35 mouse cellular contexts compared by ENCODE assay signal in the genomic region with DNA sequence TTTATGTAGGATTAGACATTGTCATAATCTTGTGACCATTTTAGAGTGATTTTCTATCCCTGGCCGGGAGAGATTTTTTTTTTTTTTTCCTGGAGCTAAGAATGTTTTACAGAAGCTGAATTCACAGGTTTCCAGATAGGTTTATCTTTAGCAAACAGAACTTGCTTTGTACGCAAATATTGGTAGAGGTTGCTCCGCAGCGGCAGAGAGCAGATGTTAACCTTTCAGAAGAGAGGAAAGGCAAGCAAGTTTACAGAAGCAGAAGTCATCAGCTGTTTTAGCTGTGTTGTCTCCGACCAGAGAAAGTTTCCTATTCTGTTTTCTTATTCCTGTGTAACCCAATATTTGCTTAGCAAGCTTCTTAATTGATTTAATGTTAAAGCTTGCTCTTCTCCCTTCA. TPM values are rescaled to one million over a fixed set of nuclear protein-coding genes. Genes with fewer than 3 reads are reported as not detected.
DNase-seq lines count a peak whose midpoint lies in the region; ATAC-seq lines count a peak whose summit lies in the region.
"Had no signal": no experiment of that assay in that cellular context is flagged by ENCODE, and none has a peak within 500 bp of the region (broad histone marks: within the 10 kb centered on the region; RNA-seq: fewer than 3 reads in every experiment).

No protein-coding gene starts in this region.

- H3K4me3 ChIP-seq in lung, embryonic 16.5 days (ENCODE audit: low read length) = no peak overlapping the region
- no peak overlapping the region for H3K4me3 ChIP-seq in liver, embryonic 16.5 days (ENCODE audit: low read depth, low read length)
- no peak overlapping the region for H3K4me3 ChIP-seq in stomach, embryonic 15.5 days (replicated peaks)
- H3K4me3 ChIP-seq: forebrain, embryonic 13.5 days; hindbrain, embryonic 10.5 days; liver, embryonic 13.5 days; lung, embryonic 15.5 days; midbrain, embryonic 12.5 days; myocyte; neural tube, embryonic 12.5 days had no signal

- no peak overlapping the region for H3K4me2 ChIP-seq in lung, embryonic 16.5 days (ENCODE audit: low read depth, low read length)
- peak overlapping the region; percentile 15; the same call in 1 of the 2 replicates for H3K4me2 ChIP-seq in liver, embryonic 16.5 days (ENCODE audit: low read depth, low read length)
- no peak overlapping the region for H3K4me2 ChIP-seq in stomach, embryonic 15.5 days
- H3K4me2 ChIP-seq: forebrain, embryonic 13.5 days; liver, embryonic 13.5 days; lung, embryonic 15.5 days; midbrain, embryonic 12.5 days; neural tube, embryonic 12.5 days had no signal

- H3K27ac ChIP-seq in lung, embryonic 16.5 days (ENCODE audit: low read length) = no peak overlapping the region
- H3K27ac ChIP-seq in liver, embryonic 16.5 days (ENCODE audit: low read length) = no peak overlapping the region
- 0 out of 2 replicates have a peak overlapping the region, but pooled peaks have one; percentile 48 for H3K27ac ChIP-seq in stomach, embryonic 15.5 days
- H3K27ac ChIP-seq: forebrain, embryonic 13.5 days; hindbrain, embryonic 10.5 days; liver, embryonic 13.5 days; lung, embryonic 15.5 days; midbrain, embryonic 12.5 days; neural tube, embryonic 12.5 days had no signal

- WGBS in lung, embryonic 16.5 days = 51% methylated on average over 5 of the region's 5 CpGs
- WGBS in liver, embryonic 16.5 days (ENCODE audit: insufficient replicate concordance) = 31% methylated on average over 5 of the region's 5 CpGs
- 44% methylated on average over 5 of the region's 5 CpGs for WGBS in stomach, embryonic 15.5 days

- no peaks in the 10 kb centered on the region for H3K36me3 ChIP-seq in lung, embryonic 16.5 days (ENCODE audit: control insufficient read depth, insufficient read depth, low read length)
- no peaks in the 10 kb centered on the region for H3K36me3 ChIP-seq in liver, embryonic 16.5 days (ENCODE audit: control insufficient read depth, insufficient read depth)
- no peaks in the 10 kb centered on the region for H3K36me3 ChIP-seq in stomach, embryonic 15.5 days
- H3K36me3 ChIP-seq: hindbrain, embryonic 10.5 days; liver, embryonic 13.5 days; lung, embryonic 15.5 days; midbrain, embryonic 12.5 days; neural tube, embryonic 12.5 days had no signal

- peak; percentile 43; the same call in 1 of the 2 replicates for ATAC-seq in lung, embryonic 16.5 days (ENCODE audit: low read depth)
- peak; percentile 41; the same call in 1 of the 2 replicates for ATAC-seq in liver, embryonic 16.5 days (ENCODE audit: low read depth)
- ATAC-seq in stomach, embryonic 15.5 days (ENCODE audit: insufficient read depth, low FRiP score, low read depth) = peak; percentile 73; the same call in 1 of the 2 replicates
- no peak for ATAC-seq in megakaryocyte progenitor cell, adult 5-6 weeks (replicated peaks; ENCODE audit: poor library complexity)
- ATAC-seq: forebrain, embryonic 13.5 days; hindbrain, embryonic 16.5 days had no signal

- H3K9ac ChIP-seq in lung, embryonic 16.5 days (ENCODE audit: low read length) = no peak overlapping the region
- H3K9ac ChIP-seq in liver, embryonic 16.5 days (ENCODE audit: low read depth, low read length) = no peak overlapping the region
- no peak overlapping the region for H3K9ac ChIP-seq in stomach, embryonic 15.5 days
- H3K9ac ChIP-seq: forebrain, embryonic 13.5 days; liver, embryonic 13.5 days; lung, embryonic 15.5 days; midbrain, embryonic 12.5 days; neural tube, embryonic 12.5 days had no signal

- no peaks in the 10 kb centered on the region for H3K9me3 ChIP-seq in lung, embryonic 16.5 days (ENCODE audit: control insufficient read depth, low read length)
- H3K9me3 ChIP-seq in liver, embryonic 16.5 days (replicated peaks; ENCODE audit: control insufficient read depth, low read length) = no peaks in the 10 kb centered on the region
- H3K9me3 ChIP-seq in stomach, embryonic 15.5 days = no peaks in the 10 kb centered on the region
- H3K9me3 ChIP-seq: forebrain, embryonic 13.5 days; hindbrain, embryonic 10.5 days; liver, embryonic 13.5 days; lung, embryonic 15.5 days; megakaryocyte, embryonic 14.5 days; midbrain, embryonic 12.5 days; neural tube, embryonic 12.5 days had no signal

- DNase-seq in lung, postnatal 36 days = no peak
- DNase-seq in adrenal gland, adult 2 months = no peak
- DNase-seq: adrenal gland, postnatal 36 days; B cell, adult 2 months; cerebellum, adult 8-10 months; cerebellum, postnatal 25 days; gastrocnemius, postnatal 10 days; heart, postnatal 14 days; kidney, adult 9 months; kidney, postnatal 10 days; layer of hippocampus, adult 9-11 months; liver, embryonic 13.5 days; right cerebral cortex, adult 18-20 months; spleen, adult 18-20 months had no signal

- no peaks in the 10 kb centered on the region for H3K27me3 ChIP-seq in lung, embryonic 16.5 days (ENCODE audit: control insufficient read depth, insufficient read depth, low read depth, low read length)
- no peaks in the 10 kb centered on the region for H3K27me3 ChIP-seq in liver, embryonic 16.5 days (ENCODE audit: control insufficient read depth, insufficient read depth, low read depth, low read length)
- H3K27me3 ChIP-seq in stomach, embryonic 15.5 days (replicated peaks) = no peaks in the 10 kb centered on the region
- H3K27me3 ChIP-seq: forebrain, embryonic 13.5 days; liver, embryonic 13.5 days; lung, embryonic 15.5 days; megakaryocyte, embryonic 14.5 days; midbrain, embryonic 12.5 days; neural tube, embryonic 12.5 days had no signal

- 0 out of 2 replicates have a peak, but pooled peaks cover 4% of the 10 kb centered on the region for H3K4me1 ChIP-seq in lung, embryonic 16.5 days (replicated peaks; ENCODE audit: control insufficient read depth, insufficient read depth, low read length)
- no peaks in the 10 kb centered on the region; the same call in 1 of the 2 replicates for H3K4me1 ChIP-seq in liver, embryonic 16.5 days (ENCODE audit: control insufficient read depth, low read depth, low read length)
- H3K4me1 ChIP-seq in stomach, embryonic 15.5 days = no peaks in the 10 kb centered on the region; the same call in 1 of the 2 replicates
- H3K4me1 ChIP-seq: forebrain, embryonic 13.5 days; hindbrain, embryonic 10.5 days; lung, embryonic 15.5 days; midbrain, embryonic 12.5 days; neural tube, embryonic 12.5 days had no signal

RNA-seq across cellular contexts. Expression of gene Taar8b, which starts 5.5 kb away (rescaled TPM):
- polyA plus RNA-seq in lung, embryonic 16.5 days (2015; fragmentation: Nextera tagmentation; extraction: Ambion mirVana) = not detected in 2 replicates
- polyA plus RNA-seq in liver, embryonic 16.5 days (2015; fragmentation: Nextera tagmentation; extraction: Ambion mirVana) = not detected in 2 replicates
- not detected in 2 replicates for polyA plus RNA-seq in stomach, embryonic 15.5 days (2015; fragmentation: Nextera tagmentation; extraction: Ambion mirVana)
- not detected in 2 replicates for total RNA-seq in megakaryocyte progenitor cell, adult 5-6 weeks (2015)
- not detected in 2 replicates for total RNA-seq in megakaryocyte progenitor cell, adult 5-6 weeks (2017)
- not detected for total RNA-seq in adrenal gland, adult 2 months (2021)
- polyA plus RNA-seq in adrenal gland, adult 2 months (2012; rRNA removed) = not detected in 2 replicates
- total RNA-seq: adrenal gland, adult 18-20 months; adrenal gland, postnatal 36 days; gastrocnemius, postnatal 10 days; granulocyte monocyte progenitor cell, adult 5-6 weeks; heart, postnatal 14 days; left cerebral cortex, postnatal 14 days; midbrain, postnatal 0 days had no signal
- polyA plus RNA-seq: embryonic facial prominence, embryonic 11.5 days; forebrain, embryonic 13.5 days; heart, embryonic 14.5 days; hindbrain, embryonic 10.5 days; hindbrain, embryonic 16.5 days; intestine, embryonic 14.5 days; large intestine, adult 2 months; limb, embryonic 11.5 days; liver, embryonic 13.5 days; lung, embryonic 15.5 days; midbrain, embryonic 12.5 days; midbrain, postnatal 0 days; myocyte; neural tube, embryonic 12.5 days had no signal

RNA-seq across cellular contexts. Expression of gene Taar8a, which starts 10.3 kb away (rescaled TPM):
- not detected in 2 replicates for polyA plus RNA-seq in lung, embryonic 16.5 days (2015; fragmentation: Nextera tagmentation; extraction: Ambion mirVana)
- polyA plus RNA-seq in liver, embryonic 16.5 days (2015; fragmentation: Nextera tagmentation; extraction: Ambion mirVana) = not detected in 2 replicates
- polyA plus RNA-seq in stomach, embryonic 15.5 days (2015; fragmentation: Nextera tagmentation; extraction: Ambion mirVana) = not detected in 2 replicates
- not detected in 2 replicates for total RNA-seq in megakaryocyte progenitor cell, adult 5-6 weeks (2015)
- total RNA-seq in megakaryocyte progenitor cell, adult 5-6 weeks (2017) = not detected in 2 replicates
- not detected for total RNA-seq in adrenal gland, adult 2 months (2021)
- polyA plus RNA-seq in adrenal gland, adult 2 months (2012; rRNA removed) = not detected in 2 replicates
- total RNA-seq: adrenal gland, adult 18-20 months; adrenal gland, postnatal 36 days; gastrocnemius, postnatal 10 days; granulocyte monocyte progenitor cell, adult 5-6 weeks; heart, postnatal 14 days; left cerebral cortex, postnatal 14 days; midbrain, postnatal 0 days had no signal
- polyA plus RNA-seq: embryonic facial prominence, embryonic 11.5 days; forebrain, embryonic 13.5 days; heart, embryonic 14.5 days; hindbrain, embryonic 10.5 days; hindbrain, embryonic 16.5 days; intestine, embryonic 14.5 days; large intestine, adult 2 months; limb, embryonic 11.5 days; liver, embryonic 13.5 days; lung, embryonic 15.5 days; midbrain, embryonic 12.5 days; midbrain, postnatal 0 days; myocyte; neural tube, embryonic 12.5 days had no signal

RNA-seq across cellular contexts. Expression of gene Taar8c, which starts 15.2 kb away (rescaled TPM):
- polyA plus RNA-seq in lung, embryonic 16.5 days (2015; fragmentation: Nextera tagmentation; extraction: Ambion mirVana) = not detected in 2 replicates
- polyA plus RNA-seq in liver, embryonic 16.5 days (2015; fragmentation: Nextera tagmentation; extraction: Ambion mirVana) = not detected in 2 replicates
- polyA plus RNA-seq in stomach, embryonic 15.5 days (2015; fragmentation: Nextera tagmentation; extraction: Ambion mirVana) = not detected in 2 replicates
- total RNA-seq in megakaryocyte progenitor cell, adult 5-6 weeks (2015) = not detected in 2 replicates
- total RNA-seq in megakaryocyte progenitor cell, adult 5-6 weeks (2017) = not detected in 2 replicates
- total RNA-seq in adrenal gland, adult 2 months (2021) = not detected
- not detected in 2 replicates for polyA plus RNA-seq in adrenal gland, adult 2 months (2012; rRNA removed)
- total RNA-seq: adrenal gland, adult 18-20 months; adrenal gland, postnatal 36 days; gastrocnemius, postnatal 10 days; granulocyte monocyte progenitor cell, adult 5-6 weeks; heart, postnatal 14 days; left cerebral cortex, postnatal 14 days; midbrain, postnatal 0 days had no signal
- polyA plus RNA-seq: embryonic facial prominence, embryonic 11.5 days; forebrain, embryonic 13.5 days; heart, embryonic 14.5 days; hindbrain, embryonic 10.5 days; hindbrain, embryonic 16.5 days; intestine, embryonic 14.5 days; large intestine, adult 2 months; limb, embryonic 11.5 days; liver, embryonic 13.5 days; lung, embryonic 15.5 days; midbrain, embryonic 12.5 days; midbrain, postnatal 0 days; myocyte; neural tube, embryonic 12.5 days had no signal

RNA-seq across cellular contexts. Expression of gene Taar9, which starts 22.8 kb away (rescaled TPM):
- not detected in 2 replicates for polyA plus RNA-seq in lung, embryonic 16.5 days (2015; fragmentation: Nextera tagmentation; extraction: Ambion mirVana)
- polyA plus RNA-seq in liver, embryonic 16.5 days (2015; fragmentation: Nextera tagmentation; extraction: Ambion mirVana) = not detected in 2 replicates
- polyA plus RNA-seq in stomach, embryonic 15.5 days (2015; fragmentation: Nextera tagmentation; extraction: Ambion mirVana) = 0.13 TPM in 1 of 2 replicates, not detected in the other
- not detected in 2 replicates for total RNA-seq in megakaryocyte progenitor cell, adult 5-6 weeks (2015)
- total RNA-seq in megakaryocyte progenitor cell, adult 5-6 weeks (2017) = not detected in 2 replicates
- not detected for total RNA-seq in adrenal gland, adult 2 months (2021)
- polyA plus RNA-seq in adrenal gland, adult 2 months (2012; rRNA removed) = not detected in 2 replicates
- total RNA-seq: adrenal gland, adult 18-20 months; adrenal gland, postnatal 36 days; gastrocnemius, postnatal 10 days; granulocyte monocyte progenitor cell, adult 5-6 weeks; heart, postnatal 14 days; left cerebral cortex, postnatal 14 days; midbrain, postnatal 0 days had no signal
- polyA plus RNA-seq: embryonic facial prominence, embryonic 11.5 days; forebrain, embryonic 13.5 days; heart, embryonic 14.5 days; hindbrain, embryonic 10.5 days; hindbrain, embryonic 16.5 days; intestine, embryonic 14.5 days; large intestine, adult 2 months; limb, embryonic 11.5 days; liver, embryonic 13.5 days; lung, embryonic 15.5 days; midbrain, embryonic 12.5 days; midbrain, postnatal 0 days; myocyte; neural tube, embryonic 12.5 days had no signal

RNA-seq across cellular contexts. Expression of gene Taar7f, which starts 37.2 kb away (rescaled TPM):
- not detected in 2 replicates for polyA plus RNA-seq in lung, embryonic 16.5 days (2015; fragmentation: Nextera tagmentation; extraction: Ambion mirVana)
- not detected in 2 replicates for polyA plus RNA-seq in liver, embryonic 16.5 days (2015; fragmentation: Nextera tagmentation; extraction: Ambion mirVana)
- not detected in 2 replicates for polyA plus RNA-seq in stomach, embryonic 15.5 days (2015; fragmentation: Nextera tagmentation; extraction: Ambion mirVana)
- not detected in 2 replicates for total RNA-seq in megakaryocyte progenitor cell, adult 5-6 weeks (2015)
- total RNA-seq in megakaryocyte progenitor cell, adult 5-6 weeks (2017) = not detected in 2 replicates
- not detected for total RNA-seq in adrenal gland, adult 2 months (2021)
- polyA plus RNA-seq in adrenal gland, adult 2 months (2012; rRNA removed) = not detected in 2 replicates
- total RNA-seq: adrenal gland, adult 18-20 months; adrenal gland, postnatal 36 days; gastrocnemius, postnatal 10 days; granulocyte monocyte progenitor cell, adult 5-6 weeks; heart, postnatal 14 days; left cerebral cortex, postnatal 14 days; midbrain, postnatal 0 days had no signal
- polyA plus RNA-seq: embryonic facial prominence, embryonic 11.5 days; forebrain, embryonic 13.5 days; heart, embryonic 14.5 days; hindbrain, embryonic 10.5 days; hindbrain, embryonic 16.5 days; intestine, embryonic 14.5 days; large intestine, adult 2 months; limb, embryonic 11.5 days; liver, embryonic 13.5 days; lung, embryonic 15.5 days; midbrain, embryonic 12.5 days; midbrain, postnatal 0 days; myocyte; neural tube, embryonic 12.5 days had no signal
